Mouse (Mus musculus) urinary bladder, postnatal 4 days (tissue): ENCODE data around the gene Trpv4.

Source experiments
- DNase-seq, 2 experiments: peaks; one replicate each; pipeline ENCODE4 v3.0.0; 2021 to 2022; ENCODE audit warnings: low spot score in 2 of 2

Gene Trpv4

DNA sequence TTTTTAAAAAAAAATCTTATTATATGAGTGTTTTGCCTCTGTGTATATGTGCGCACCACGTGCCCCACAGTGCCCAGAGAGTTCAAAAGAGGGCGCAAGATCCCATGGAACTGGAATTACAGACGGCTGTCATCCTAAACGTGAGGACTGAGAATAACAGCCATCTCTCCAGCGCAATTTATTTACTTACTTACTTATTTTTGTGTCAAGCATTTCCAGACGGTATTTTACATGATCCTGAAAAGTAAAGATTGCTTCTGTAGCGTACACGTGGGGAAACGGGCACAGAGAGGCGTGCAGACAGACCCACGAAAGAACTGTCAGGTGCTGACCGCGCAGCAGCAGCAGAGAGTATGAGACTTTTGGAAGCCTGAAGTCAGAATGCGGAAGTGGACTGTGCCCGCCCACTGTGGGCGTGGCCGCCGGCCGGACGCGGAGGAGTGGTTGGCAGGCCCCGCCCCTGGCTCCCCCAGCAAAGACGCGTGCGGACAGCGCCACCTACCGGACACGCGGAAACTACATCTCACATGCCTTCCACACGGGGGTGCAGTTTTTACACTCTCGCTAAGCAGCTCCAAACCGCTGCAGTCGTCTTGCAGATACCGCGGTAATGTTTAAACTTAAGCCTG is 9.1 kb upstream of the Trpv4 start:
- peak; percentile 98 to 99 for DNase-seq

GRCm38 (mm10) chr5:114666659-114667058 is 8.4 kb upstream of the Trpv4 start:
- DNase-seq = no peak

GRCm38 (mm10) chr5:114664750-114665149 is 6.5 kb upstream of the Trpv4 start:
- no peak for DNase-seq

DNA sequence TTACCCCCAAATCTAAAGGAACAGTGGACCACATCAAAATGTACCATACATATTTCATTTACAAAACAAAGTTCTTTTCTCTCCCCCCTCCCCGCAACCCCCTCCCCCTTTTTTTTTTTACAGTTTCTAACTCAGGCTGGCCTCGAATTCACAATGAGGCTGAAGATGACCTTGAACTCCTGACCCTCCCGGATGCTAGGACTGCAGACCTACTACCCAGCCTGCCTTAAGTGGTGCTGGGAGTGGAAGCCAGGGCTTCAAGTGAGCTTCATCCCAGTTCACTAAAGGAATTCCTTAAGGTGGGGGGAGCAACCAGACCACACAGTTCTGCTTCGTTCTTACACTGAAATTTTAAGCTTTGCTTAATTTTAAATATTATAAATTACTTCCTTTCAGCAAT is 5.9 kb upstream of the Trpv4 start:
- no peak for DNase-seq

GRCm38 (mm10) chr5:114661029-114661428 is 2.8 kb upstream of the Trpv4 start:
- DNase-seq = no peak

DNA sequence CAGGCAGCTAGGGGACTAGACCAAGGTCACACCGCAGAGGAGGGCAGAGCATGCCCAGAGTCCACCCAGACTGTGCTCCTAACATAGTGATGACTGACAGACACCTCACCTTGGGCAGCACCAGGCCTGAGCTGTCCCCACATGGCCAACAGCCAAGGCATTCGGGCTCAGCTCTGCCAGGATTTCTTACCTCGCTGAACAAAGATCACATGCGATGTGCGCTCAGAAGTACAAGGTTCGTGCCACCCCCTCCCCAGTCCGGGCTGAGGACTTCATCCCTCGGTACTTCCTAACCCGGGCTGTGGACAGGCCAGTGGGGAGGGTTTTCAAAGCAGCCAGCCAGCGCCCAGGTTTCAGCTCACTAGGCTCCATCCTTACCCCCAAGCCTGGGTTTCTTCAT is 795 bp downstream of the Trpv4 start:
- no peak for DNase-seq

DNA sequence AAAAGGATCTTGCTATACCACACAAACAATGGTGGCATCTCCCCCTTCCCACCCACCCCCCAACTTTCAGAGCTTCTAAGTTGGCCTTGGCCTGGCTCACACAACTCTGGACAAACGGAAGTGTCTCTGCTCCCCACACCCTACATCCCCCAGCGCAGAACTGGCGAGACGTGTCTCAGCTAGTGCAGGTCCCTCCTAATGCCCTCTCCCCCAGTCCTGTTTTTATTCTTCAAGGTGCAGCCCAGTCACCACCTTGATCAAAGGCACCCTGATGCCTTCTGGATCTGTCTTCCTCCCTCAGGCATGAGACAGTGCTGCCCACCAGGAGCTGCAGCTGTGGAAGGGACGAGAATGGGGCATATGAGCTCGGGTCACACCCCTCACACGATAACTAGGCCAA is 1.9 kb downstream of the Trpv4 start:
- DNase-seq = no peak

DNA sequence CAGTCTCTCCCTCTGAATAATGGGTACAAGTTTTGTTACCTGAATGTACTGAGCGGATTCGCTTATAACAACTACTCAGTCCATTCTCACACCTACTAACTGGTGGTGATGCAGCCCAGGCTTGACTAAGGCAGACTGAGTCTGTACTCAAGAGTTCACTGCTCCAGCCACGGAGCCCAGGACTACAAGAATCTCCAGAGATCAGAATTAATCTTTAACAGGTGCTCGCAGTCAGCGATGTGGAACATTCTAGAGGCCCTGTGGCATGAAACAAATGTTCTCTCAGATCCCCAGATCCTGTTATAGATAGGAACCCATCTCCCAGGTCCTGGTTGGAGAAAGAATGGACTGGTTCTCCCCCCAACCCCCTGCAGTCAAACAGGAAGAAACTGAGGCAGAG is 2.5 kb downstream of the Trpv4 start:
- no peak for DNase-seq

GRCm38 (mm10) chr5:114653656-114654437 is 4.4 kb downstream of the Trpv4 start:
- no peak for DNase-seq

DNA sequence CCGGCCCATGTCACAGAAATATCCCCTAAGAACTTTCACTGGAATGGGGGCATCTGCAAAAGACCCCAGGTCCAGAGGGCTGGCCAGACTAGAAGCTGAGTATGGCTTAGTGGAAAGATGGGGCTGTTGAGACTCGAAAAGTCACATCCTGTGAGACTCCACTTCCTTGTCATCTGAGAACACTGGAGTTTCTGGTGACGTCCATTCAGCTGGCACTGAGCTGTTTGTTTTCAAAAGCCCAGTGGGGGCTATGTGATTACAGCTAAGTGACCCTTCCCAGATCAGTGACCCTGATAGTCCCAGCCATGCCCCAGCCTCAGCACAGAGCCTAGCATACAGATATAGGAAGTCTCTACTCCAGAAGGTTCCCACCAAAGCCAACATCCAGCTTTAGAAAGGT is 6.8 kb downstream of the Trpv4 start:
- no peak for DNase-seq

DNA sequence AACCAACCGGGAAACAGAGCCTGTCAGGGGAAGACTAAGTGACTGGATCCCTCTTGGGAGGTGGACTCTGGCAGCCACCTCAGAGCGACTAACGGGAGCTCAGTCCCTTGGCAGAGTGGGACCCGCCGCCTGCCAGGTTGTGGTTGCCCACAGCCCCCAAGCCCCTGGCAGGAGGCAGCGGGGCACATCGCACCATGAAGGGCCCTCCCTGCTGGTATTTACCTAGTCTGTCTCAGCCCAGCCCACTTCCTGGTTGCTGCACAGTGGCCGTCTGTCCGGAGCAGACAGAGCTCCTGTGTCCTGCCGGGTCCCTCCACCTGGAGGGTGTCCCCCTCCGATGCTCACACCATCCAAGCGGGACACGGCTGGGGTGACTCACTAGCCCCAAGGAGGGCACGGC is 7.2 kb downstream of the Trpv4 start:
- DNase-seq = no peak

- DNase-seq = no peak
Observed at GRCm38 (mm10) chr5:114648728-114649311, 9.4 kb downstream of the Trpv4 start.

GRCm38 (mm10) chr5:114647211-114647974 is 10.8 kb downstream of the Trpv4 start:
- peak; percentile 51 to 66 for DNase-seq

DNA sequence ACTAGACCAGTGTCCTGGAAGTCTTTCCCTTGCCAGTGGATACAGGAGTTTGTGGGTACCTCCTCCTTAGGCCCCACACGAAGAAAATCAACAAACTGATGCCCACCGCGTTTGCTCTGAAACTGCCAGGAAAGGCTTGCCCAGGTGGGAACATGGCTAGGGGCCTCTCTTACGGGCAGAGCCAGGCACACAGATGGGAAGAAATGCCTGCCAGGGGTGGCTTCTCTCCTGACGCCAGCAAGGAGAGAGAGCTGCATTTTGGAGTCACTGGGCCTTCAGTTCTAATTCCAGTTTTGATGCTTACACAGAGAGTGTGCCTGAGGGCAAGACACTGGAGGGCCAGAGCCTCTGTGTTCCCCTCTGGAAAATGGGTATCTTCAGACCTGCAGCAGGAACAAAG is 12.3 kb downstream of the Trpv4 start:
- DNase-seq = no peak

GRCm38 (mm10) chr5:114644918-114645317 is 13.3 kb downstream of the Trpv4 start:
- no peak for DNase-seq

DNA sequence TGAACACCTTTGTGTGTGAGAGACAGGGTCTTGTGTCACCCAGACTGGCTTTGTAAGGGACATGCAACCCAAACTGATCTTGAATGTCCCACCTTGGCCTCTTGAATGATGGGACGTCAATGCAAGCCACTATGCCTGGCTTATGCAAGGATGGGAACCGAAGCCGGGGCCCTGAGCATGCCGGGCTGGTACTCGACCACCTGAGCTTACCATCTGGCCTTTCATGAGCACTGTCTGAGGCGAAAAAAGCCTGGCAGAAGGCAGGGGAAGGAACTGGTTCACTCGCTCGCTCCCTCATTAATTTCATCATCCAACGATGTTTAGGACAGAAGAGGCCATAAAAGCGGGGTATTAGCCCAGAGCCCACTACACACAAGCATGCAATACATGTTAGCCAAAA is 17.4 kb downstream of the Trpv4 start:
- DNase-seq = no peak

- DNase-seq = no peak
Observed at GRCm38 (mm10) chr5:114639645-114639957, 18.6 kb downstream of the Trpv4 start.

- peak; percentile 77 to 92 for DNase-seq
Observed at GRCm38 (mm10) chr5:114638769-114639644, 19.2 kb downstream of the Trpv4 start.

- DNase-seq = no peak
Observed at GRCm38 (mm10) chr5:114636091-114636490, 22.1 kb downstream of the Trpv4 start.

- no peak for DNase-seq
Observed at GRCm38 (mm10) chr5:114631336-114631735, 26.9 kb downstream of the Trpv4 start.

DNA sequence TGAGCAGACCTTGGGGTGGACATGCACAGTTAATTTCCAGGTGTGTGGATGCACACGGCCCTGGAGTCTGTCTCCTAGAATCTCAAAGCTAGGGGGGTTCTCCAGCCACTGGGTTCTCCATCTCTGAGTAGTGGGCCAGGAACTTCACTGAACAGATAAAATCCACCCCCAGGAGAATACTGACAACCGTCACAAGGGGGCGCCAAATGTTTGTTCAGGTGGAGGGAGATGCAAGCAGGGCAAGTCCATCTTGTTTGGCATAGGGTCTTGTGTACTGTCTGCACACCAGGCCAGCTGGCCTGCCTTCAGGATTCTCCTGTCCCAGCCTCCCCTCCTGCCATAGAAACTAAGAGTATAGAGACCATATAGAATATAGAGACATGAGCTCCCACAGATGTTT is 32.6 kb downstream of the Trpv4 start:
- DNase-seq = peak in 1 of 2 experiments; percentile 74

GRCm38 (mm10) chr5:114620305-114620704 is 37.9 kb downstream of the Trpv4 start:
- DNase-seq = no peak
